Mouse (Mus musculus) ES-E14 (cell line): Measurements from ENCODE around the gene Mical2. TPM values are rescaled to one million over a fixed set of nuclear protein-coding genes. Genes with fewer than 3 reads are reported as not detected.

ENCODE experiments used
- DNase-seq: peaks from one replicate; pipeline ENCODE4 v3.0.0-alpha.2; 2013; ENCODE audit warnings: low read depth, low spot score
- H3K27ac ChIP-seq: 2 replicates; pipeline ENCODE4 v1.5.1; 2012; ENCODE audit warnings: low read depth, mild to moderate bottlenecking, low read length, moderate library complexity, mixed read lengths; ENCODE audit not compliant: poor library complexity, insufficient read depth, severe bottlenecking
- H3K36me3 ChIP-seq: 2 replicates; pipeline ENCODE4 v1.6.1; 2012; ENCODE audit warnings: mild to moderate bottlenecking, low read length, moderate library complexity, mixed read lengths; ENCODE audit not compliant: control insufficient read depth, poor library complexity, insufficient read depth, severe bottlenecking
- H3K4me1 ChIP-seq, 2 experiments: fragments of 150-350 bp in 1 of 2; sonication (generic) in 1 of 2; 2 replicates each; pipeline ENCODE4 v1.6.1; 2012; ENCODE audit warnings: low read length in 2 of 2, mild to moderate bottlenecking in 1 of 2, mixed read lengths in 1 of 2; ENCODE audit not compliant: control insufficient read depth in 2 of 2, insufficient read depth in 2 of 2, poor library complexity in 1 of 2
- H3K4me3 ChIP-seq, 2 experiments: fragments of 150-350 bp in 1 of 2; sonication (generic) in 1 of 2; 2 replicates each; pipeline ENCODE4 v1.5.1; 2012; ENCODE audit warnings: low read length in 2 of 2, low read depth in 1 of 2, mild to moderate bottlenecking in 1 of 2, mixed read lengths in 1 of 2; ENCODE audit not compliant: insufficient read depth in 1 of 2, poor library complexity in 1 of 2, severe bottlenecking in 1 of 2
- H3K9ac ChIP-seq: 2 replicates; pipeline ENCODE4 v1.6.1; 2012; ENCODE audit warnings: low read depth, mild to moderate bottlenecking, low read length, mixed read lengths; ENCODE audit not compliant: poor library complexity, insufficient read depth, severe bottlenecking
- H3K9me3 ChIP-seq: fragments of 150-350 bp; sonication (generic); 2 replicates; pipeline ENCODE4 v1.6.1; 2012; ENCODE audit warnings: low read depth, mild to moderate bottlenecking, low read length; ENCODE audit not compliant: control insufficient read depth, insufficient read depth
- CHD2 ChIP-seq: IDR thresholded peaks from 2 replicates; pipeline ENCODE4 v1.6.1; 2014; ENCODE audit warnings: mild to moderate bottlenecking, low read depth, low read length, inconsistent platforms
- HCFC1 ChIP-seq: IDR thresholded peaks from 2 replicates; pipeline ENCODE4 v1.6.1; 2012; ENCODE audit warnings: low read length, inconsistent platforms, borderline replicate concordance; ENCODE audit not compliant: insufficient read depth
- MAFK ChIP-seq: IDR thresholded peaks from 2 replicates; pipeline ENCODE4 v1.6.1; 2014; ENCODE audit warnings: mild to moderate bottlenecking, low read depth, low read length, inconsistent platforms; ENCODE audit not compliant: insufficient read depth
- ZC3H11A ChIP-seq: IDR thresholded peaks from 2 replicates; pipeline ENCODE4 v1.6.1; 2012; ENCODE audit warnings: low read depth, mild to moderate bottlenecking, inconsistent platforms, low read length, borderline replicate concordance
- ZNF384 ChIP-seq: IDR thresholded peaks from 2 replicates; pipeline ENCODE4 v1.6.1; 2012; ENCODE audit warnings: low read depth, low read length, inconsistent platforms
- in situ Hi-C, 2 experiments: fragments of 600-800 bp; cut with MboI; formaldehyde crosslinking; loops; one replicate each; pipeline ENCODE4 v1.15.1; 2025; ENCODE audit warnings: low sequenced_read_pairs in 2 of 2, inconsistent platforms in 1 of 2; ENCODE audit not compliant: unreplicated experiment in 2 of 2
- total RNA-seq: library from RNA; depleted of rRNA; stranded (reverse); fragments of 300-350 nt; gene quantifications from 2 replicates; pipeline ENCODE4 v1.2.3, GENCODE M21; 2012

Gene Mical2
- total RNA-seq, 1 experiment, result 9.9 TPM

GRCm38 (mm10) chr7:112409991-112410390 is 184.3 kb downstream of the Mical2 start:
- Histone ChIP-seq H3K4me1 (no peaks in the 10 kb centered on the region), H3K4me3 (no peak overlapping the region), H3K9ac (no peak overlapping the region), H3K9me3 (no peaks in the 10 kb centered on the region), H3K27ac (no peak overlapping the region), H3K36me3 (no peaks in the 10 kb centered on the region)
- in situ Hi-C loops, result no loop called here
- TF ChIP-seq ZC3H11A, result no peak
- no peak for TF ChIP-seq MAFK
- no peak for TF ChIP-seq HCFC1
- no peak for TF ChIP-seq ZNF384
- TF ChIP-seq CHD2, result no peak
- DNase-seq, result no peak

GRCm38 (mm10) chr7:112413286-112413685 is 187.6 kb downstream of the Mical2 start:
- Histone ChIP-seq H3K27ac (no peak overlapping the region), H3K9me3 (no peaks in the 10 kb centered on the region), H3K36me3 (no peaks in the 10 kb centered on the region), H3K4me1 (peaks cover 3 to 10% of the 10 kb centered on the region in 2 experiments; a peak in 3 of 4 replicates), H3K9ac (no peak overlapping the region), H3K4me3 (no peak overlapping the region)
- TF ChIP-seq HCFC1 (no peak), ZNF384 (no peak), MAFK (no peak), ZC3H11A (no peak), CHD2 (no peak)
- in situ Hi-C loops, result no loop called here
- DNase-seq, result no peak

- no peaks in the 10 kb centered on the region for H3K9me3 ChIP-seq
- peaks cover 3 to 10% of the 10 kb centered on the region in 2 experiments; a peak in 3 of 4 replicates for H3K4me1 ChIP-seq
- in situ Hi-C loops, result no loop called here
- DNase-seq, result no peak
- no peak for TF ChIP-seq ZC3H11A
- no peak for TF ChIP-seq HCFC1
- TF ChIP-seq MAFK, result no peak
- no peak for TF ChIP-seq ZNF384
- TF ChIP-seq CHD2, result no peak
- no peaks in the 10 kb centered on the region for H3K36me3 ChIP-seq
- no peak overlapping the region for H3K4me3 ChIP-seq
- no peak overlapping the region for H3K9ac ChIP-seq
- no peak overlapping the region for H3K27ac ChIP-seq
These were observed 190.4 kb downstream of the Mical2 start for GRCm38 (mm10) chr7:112416058-112416526.

- no peak overlapping the region for H3K27ac ChIP-seq
- H3K9ac ChIP-seq, result no peak overlapping the region
- H3K4me3 ChIP-seq, result no peak overlapping the region
- DNase-seq, result no peak
- no peak for TF ChIP-seq HCFC1
- no peak for TF ChIP-seq MAFK
- no peak for TF ChIP-seq CHD2
- TF ChIP-seq ZC3H11A, result no peak
- no peak for TF ChIP-seq ZNF384
- H3K36me3 ChIP-seq, result no peaks in the 10 kb centered on the region
- in situ Hi-C loops, result no loop called here
- no peaks in the 10 kb centered on the region for H3K9me3 ChIP-seq
- H3K4me1 ChIP-seq, result peaks cover 3 to 10% of the 10 kb centered on the region in 2 experiments; a peak in 3 of 4 replicates
These were observed 191.3 kb downstream of the Mical2 start for GRCm38 (mm10) chr7:112416730-112417513.
